Mouse (Mus musculus): ENCODE measurements around the gene Fam98b. TPM values are rescaled to one million over a fixed set of nuclear protein-coding genes. Genes with fewer than 3 reads are reported as not detected.

Fam98b gene
- 7.5 and 9.2 TPM in 2 replicates for polyA plus RNA-seq (2015; fragmentation: Nextera tagmentation; extraction: Ambion mirVana)

DNA sequence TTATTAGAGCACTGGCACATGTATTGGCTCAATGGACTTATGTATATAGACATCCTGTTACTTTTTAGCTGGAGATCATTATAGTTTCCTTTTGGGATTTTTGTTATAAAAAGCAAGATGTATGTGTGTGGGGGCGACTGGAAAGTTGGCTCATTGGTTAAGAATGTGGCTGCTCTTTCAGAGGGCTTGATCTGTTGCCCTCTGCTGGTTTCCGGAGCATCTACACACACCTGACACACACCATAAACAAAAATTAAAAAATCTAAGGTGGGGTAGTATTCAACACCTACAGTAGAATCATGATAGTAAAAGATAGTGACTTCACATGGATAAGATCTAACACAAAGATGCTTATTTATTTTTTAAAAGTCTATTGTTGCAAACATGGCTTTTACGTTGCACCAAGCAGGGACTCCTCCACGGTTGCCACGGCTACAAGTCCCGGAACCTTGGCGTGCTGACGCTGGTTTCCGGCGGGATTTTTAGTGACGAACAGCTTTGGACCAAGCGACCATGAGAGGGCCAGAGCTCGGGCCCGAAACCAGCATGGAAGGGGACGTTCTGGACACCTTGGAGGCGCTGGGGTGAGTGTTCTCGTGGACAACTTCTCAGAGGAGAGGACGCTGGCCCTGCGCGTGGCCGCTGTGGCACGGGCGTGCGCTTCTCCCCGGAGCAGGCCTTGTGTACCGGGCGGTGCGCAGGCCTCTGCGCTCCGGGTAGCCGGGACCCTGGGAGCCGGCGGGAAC lies at the start of gene Fam98b:
Fam98b (plus strand) TSS at position 485 of the 746 bp plus-strand sequence.
- Histone ChIP-seq H3K9ac (replicated peaks; ENCODE audit: low read length) (peak within 1 kb of the TSS; percentile 90), H3K4me3 (ENCODE audit: low read length) (peak within 1 kb of the TSS; percentile 96), H3K27ac (ENCODE audit: low read length) (peak within 1 kb of the TSS; percentile 90), H3K4me2 (replicated peaks; ENCODE audit: low read depth, low read length) (peak within 1 kb of the TSS; percentile 92), H3K4me1 (ENCODE audit: insufficient read depth, low read length) (peaks cover 7% of the 10 kb centered on the region; the same call in 1 of the 2 replicates), H3K36me3 (ENCODE audit: insufficient read depth, low read length) (no peaks in the 10 kb centered on the region), H3K27me3 (ENCODE audit: insufficient read depth, low read length) (no peaks in the 10 kb centered on the region), H3K9me3 (ENCODE audit: low read length) (no peaks in the 10 kb centered on the region)
- under 1% methylated on average over 33 of the region's 33 CpGs for WGBS
- peak; percentile 96 for ATAC-seq (ENCODE audit: low FRiP score, low TSS enrichment)

GRCm38 (mm10) chr2:117200869-117201338 lies 48.6 kb upstream of the Fam98b start:
- Histone ChIP-seq H3K4me1 (ENCODE audit: insufficient read depth, low read length) (peaks cover 9% of the 10 kb centered on the region; the same call in 1 of the 2 replicates), H3K27me3 (ENCODE audit: insufficient read depth, low read length) (no peaks in the 10 kb centered on the region), H3K27ac (ENCODE audit: low read length) (no peak overlapping the region), H3K9ac (replicated peaks; ENCODE audit: low read length) (no peak overlapping the region), H3K4me2 (replicated peaks; ENCODE audit: low read depth, low read length) (no peak overlapping the region), H3K4me3 (ENCODE audit: low read length) (no peak overlapping the region), H3K9me3 (ENCODE audit: low read length) (no peaks in the 10 kb centered on the region), H3K36me3 (ENCODE audit: insufficient read depth, low read length) (no peaks in the 10 kb centered on the region)
- 34% methylated on average over 9 of the region's 9 CpGs for WGBS
- peak; percentile 8; the same call in 1 of the 2 replicates for ATAC-seq (ENCODE audit: low FRiP score, low TSS enrichment)

DNA sequence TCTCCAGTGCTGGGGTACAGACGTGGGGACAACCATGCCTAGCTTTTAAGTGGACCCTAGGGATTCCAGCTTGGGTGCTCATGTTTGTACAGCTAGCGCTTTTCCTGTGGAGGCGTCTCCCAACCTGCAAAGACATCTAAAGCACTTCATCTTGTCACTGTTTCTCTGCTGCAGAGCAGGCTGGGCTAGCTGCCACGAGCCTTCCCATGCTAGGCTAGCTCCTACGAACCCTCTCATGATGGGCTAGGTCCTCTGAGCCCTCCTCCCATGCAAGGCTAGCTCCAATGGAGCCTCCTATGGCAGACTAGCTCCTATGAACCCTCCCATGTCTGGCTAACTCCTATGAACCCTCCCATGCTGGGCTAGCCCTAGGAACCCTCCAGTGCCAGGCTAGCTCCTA lies 46.2 kb upstream of the Fam98b start:
- WGBS: 61% methylated on average over 5 of the region's 5 CpGs
- Histone ChIP-seq H3K4me3 (ENCODE audit: low read length) (no peak overlapping the region), H3K27me3 (ENCODE audit: insufficient read depth, low read length) (no peaks in the 10 kb centered on the region), H3K27ac (ENCODE audit: low read length) (no peak overlapping the region), H3K9ac (replicated peaks; ENCODE audit: low read length) (no peak overlapping the region), H3K4me2 (replicated peaks; ENCODE audit: low read depth, low read length) (no peak overlapping the region), H3K36me3 (ENCODE audit: insufficient read depth, low read length) (no peaks in the 10 kb centered on the region), H3K9me3 (ENCODE audit: low read length) (no peaks in the 10 kb centered on the region), H3K4me1 (ENCODE audit: insufficient read depth, low read length) (peaks cover 9% of the 10 kb centered on the region; the same call in 1 of the 2 replicates)
- no peak for ATAC-seq (ENCODE audit: low FRiP score, low TSS enrichment)

DNA sequence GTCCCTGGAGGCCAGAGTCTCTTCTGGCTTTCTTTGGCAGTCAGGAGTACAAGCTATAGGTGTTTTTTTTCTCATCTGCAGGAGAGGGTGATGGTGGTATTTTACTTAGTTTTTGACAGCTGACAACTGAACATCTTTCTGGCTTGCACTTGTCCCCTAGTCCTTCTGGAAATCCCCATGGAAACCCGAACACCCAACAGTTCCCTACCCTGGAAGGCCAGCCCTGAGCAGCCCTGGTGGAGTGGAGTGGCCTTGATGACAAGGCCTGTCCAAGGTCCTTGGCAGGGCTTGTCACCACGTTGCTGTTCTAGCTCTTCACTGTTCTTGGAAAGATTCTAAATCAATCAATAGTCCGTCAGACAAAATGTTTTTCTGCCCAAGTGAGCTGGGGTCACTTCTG lies 45.0 kb upstream of the Fam98b start:
- H3K4me1 ChIP-seq (ENCODE audit: insufficient read depth, low read length): peaks cover 9% of the 10 kb centered on the region; the same call in 1 of the 2 replicates
- no peak overlapping the region for H3K4me2 ChIP-seq (replicated peaks; ENCODE audit: low read depth, low read length)
- no peaks in the 10 kb centered on the region for H3K36me3 ChIP-seq (ENCODE audit: insufficient read depth, low read length)
- 68% methylated on average over 3 of the region's 3 CpGs for WGBS
- H3K27ac ChIP-seq (ENCODE audit: low read length): no peak overlapping the region
- H3K9ac ChIP-seq (replicated peaks; ENCODE audit: low read length): no peak overlapping the region
- H3K4me3 ChIP-seq (ENCODE audit: low read length): no peak overlapping the region
- no peak for ATAC-seq (ENCODE audit: low FRiP score, low TSS enrichment)
- no peaks in the 10 kb centered on the region for H3K27me3 ChIP-seq (ENCODE audit: insufficient read depth, low read length)
- no peaks in the 10 kb centered on the region for H3K9me3 ChIP-seq (ENCODE audit: low read length)

DNA sequence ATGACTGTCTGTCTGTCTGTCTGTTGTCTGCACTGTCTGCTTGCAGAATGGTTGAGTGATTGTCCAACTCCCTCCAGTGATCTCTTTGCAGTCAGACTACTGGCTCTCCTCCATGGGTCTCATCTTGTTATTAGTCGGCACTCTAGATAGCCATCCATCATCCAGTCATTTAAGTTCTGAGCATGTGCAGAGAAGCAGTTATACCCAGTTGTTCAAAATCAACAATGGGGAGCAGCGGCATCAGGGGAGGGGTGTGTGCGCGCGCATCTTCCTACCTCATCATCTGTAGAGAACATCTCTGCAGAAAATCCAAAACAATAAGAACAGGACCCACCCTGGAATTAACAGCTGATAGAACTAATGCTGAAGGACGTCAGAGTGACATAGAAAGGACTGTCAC lies 44.5 kb upstream of the Fam98b start:
- Histone ChIP-seq H3K4me1 (ENCODE audit: insufficient read depth, low read length) (peaks cover 8% of the 10 kb centered on the region; the same call in 1 of the 2 replicates), H3K27ac (ENCODE audit: low read length) (no peak overlapping the region), H3K4me2 (replicated peaks; ENCODE audit: low read depth, low read length) (no peak overlapping the region), H3K27me3 (ENCODE audit: insufficient read depth, low read length) (no peaks in the 10 kb centered on the region), H3K9me3 (ENCODE audit: low read length) (no peaks in the 10 kb centered on the region), H3K9ac (replicated peaks; ENCODE audit: low read length) (no peak overlapping the region), H3K36me3 (ENCODE audit: insufficient read depth, low read length) (no peaks in the 10 kb centered on the region), H3K4me3 (ENCODE audit: low read length) (no peak overlapping the region)
- ATAC-seq (ENCODE audit: low FRiP score, low TSS enrichment): no peak
- WGBS: 84% methylated on average over 6 of the region's 6 CpGs

GRCm38 (mm10) chr2:117210416-117211085 lies 39.0 kb upstream of the Fam98b start:
- H3K36me3 ChIP-seq (ENCODE audit: insufficient read depth, low read length): no peaks in the 10 kb centered on the region
- peak overlapping the region; percentile 44; the same call in 1 of the 2 replicates for H3K9ac ChIP-seq (replicated peaks; ENCODE audit: low read length)
- no peak overlapping the region for H3K27ac ChIP-seq (ENCODE audit: low read length)
- 6% methylated on average over 6 of the region's 6 CpGs for WGBS
- peaks cover 10% of the 10 kb centered on the region for H3K4me1 ChIP-seq (ENCODE audit: insufficient read depth, low read length)
- peak; percentile 99 for ATAC-seq (ENCODE audit: low FRiP score, low TSS enrichment)
- H3K9me3 ChIP-seq (ENCODE audit: low read length): no peaks in the 10 kb centered on the region
- no peaks in the 10 kb centered on the region for H3K27me3 ChIP-seq (ENCODE audit: insufficient read depth, low read length)
- H3K4me3 ChIP-seq (ENCODE audit: low read length): peak overlapping the region; percentile 27
- peak overlapping the region; percentile 51 for H3K4me2 ChIP-seq (replicated peaks; ENCODE audit: low read depth, low read length)

DNA sequence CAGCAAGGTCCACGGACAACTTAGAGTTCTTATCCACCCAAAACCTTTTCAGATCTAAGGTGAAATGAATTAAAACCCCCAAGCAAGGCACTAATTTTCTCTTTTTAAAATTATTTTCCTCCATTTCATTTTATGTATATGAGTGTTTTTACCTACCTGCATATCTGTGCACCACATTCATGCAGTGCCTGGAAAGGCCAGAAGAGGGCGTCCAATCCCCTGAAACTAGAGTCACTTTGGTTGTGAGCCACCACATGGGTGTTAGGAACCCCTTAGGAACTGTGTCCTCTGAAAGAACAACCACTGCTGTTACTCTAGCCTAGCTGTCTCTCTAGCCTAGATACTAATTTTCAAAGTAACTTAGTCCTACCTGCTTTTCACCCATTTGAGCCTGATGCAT lies 33.4 kb upstream of the Fam98b start:
- Histone ChIP-seq H3K4me2 (replicated peaks; ENCODE audit: low read depth, low read length) (no peak overlapping the region), H3K36me3 (ENCODE audit: insufficient read depth, low read length) (no peaks in the 10 kb centered on the region), H3K9me3 (ENCODE audit: low read length) (no peaks in the 10 kb centered on the region), H3K27me3 (ENCODE audit: insufficient read depth, low read length) (no peaks in the 10 kb centered on the region), H3K9ac (replicated peaks; ENCODE audit: low read length) (no peak overlapping the region), H3K4me3 (ENCODE audit: low read length) (no peak overlapping the region), H3K27ac (ENCODE audit: low read length) (no peak overlapping the region), H3K4me1 (ENCODE audit: insufficient read depth, low read length) (peaks cover 10% of the 10 kb centered on the region; the same call in 1 of the 2 replicates)
- ATAC-seq (ENCODE audit: low FRiP score, low TSS enrichment): no peak
- 69% methylated on average over 2 of the region's 2 CpGs for WGBS

DNA sequence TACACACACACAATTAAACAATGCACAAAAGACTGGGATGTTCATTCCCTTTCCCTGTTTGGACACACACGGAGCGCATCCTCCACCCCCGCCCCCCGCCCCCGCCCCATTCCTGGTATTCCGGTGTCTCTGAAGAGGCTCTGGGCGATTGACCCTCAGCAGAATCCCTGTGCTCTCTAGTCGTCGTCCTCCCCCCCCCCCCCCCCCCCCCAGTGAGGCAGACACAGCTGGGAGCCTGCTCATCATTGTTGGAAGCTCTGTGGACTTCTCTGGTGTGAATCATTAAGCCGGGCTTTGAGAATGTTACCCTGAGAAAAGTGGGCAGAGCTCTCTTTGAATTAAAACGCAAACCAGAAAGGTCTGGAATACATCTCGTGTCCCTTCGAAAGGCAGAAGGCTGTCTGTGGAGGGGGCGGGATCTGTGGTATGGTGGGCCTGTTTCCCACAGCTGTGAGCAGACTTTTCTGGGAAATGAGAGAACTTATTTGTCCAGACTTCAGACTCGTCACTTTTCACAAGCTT lies 31.8 kb upstream of the Fam98b start:
- Histone ChIP-seq H3K27ac (ENCODE audit: low read length) (peak overlapping the region; percentile 58; the same call in 1 of the 2 replicates), H3K27me3 (ENCODE audit: insufficient read depth, low read length) (no peaks in the 10 kb centered on the region), H3K4me1 (ENCODE audit: insufficient read depth, low read length) (peaks cover 10% of the 10 kb centered on the region; the same call in 1 of the 2 replicates), H3K9ac (replicated peaks; ENCODE audit: low read length) (no peak overlapping the region; the same call in 1 of the 2 replicates), H3K4me2 (replicated peaks; ENCODE audit: low read depth, low read length) (peak overlapping the region; percentile 40), H3K36me3 (ENCODE audit: insufficient read depth, low read length) (no peaks in the 10 kb centered on the region), H3K4me3 (ENCODE audit: low read length) (no peak overlapping the region), H3K9me3 (ENCODE audit: low read length) (no peaks in the 10 kb centered on the region)
- peak; percentile 86 for ATAC-seq (ENCODE audit: low FRiP score, low TSS enrichment)
- 21% methylated on average over 15 of the region's 15 CpGs for WGBS

DNA sequence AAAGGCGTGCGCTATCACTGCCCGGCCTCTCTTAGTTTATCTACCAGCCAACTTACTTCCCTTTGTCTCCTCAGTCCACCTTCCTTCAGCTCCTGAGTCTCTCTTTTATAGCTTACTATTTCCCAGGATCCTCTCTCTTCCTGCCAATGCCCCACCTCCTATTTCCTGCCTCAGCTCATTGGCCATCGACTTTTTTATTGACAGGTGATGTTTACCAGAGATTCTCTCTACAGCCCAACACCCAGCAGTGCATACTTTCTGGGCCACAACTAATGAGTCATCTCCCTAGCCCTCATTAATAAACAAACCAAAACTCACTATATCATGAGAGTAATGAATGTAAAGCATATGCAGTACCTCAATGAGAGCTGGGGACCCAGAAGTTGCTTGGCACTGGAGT lies 30.0 kb upstream of the Fam98b start:
- ATAC-seq (ENCODE audit: low FRiP score, low TSS enrichment): no peak
- WGBS: 97% methylated on average over 4 of the region's 4 CpGs
- no peaks in the 10 kb centered on the region for H3K9me3 ChIP-seq (ENCODE audit: low read length)

More for the DNA sequence above, 30.0 kb upstream of the Fam98b start:
- Histone ChIP-seq H3K4me3 (ENCODE audit: low read length) (no peak overlapping the region), H3K9ac (replicated peaks; ENCODE audit: low read length) (no peak overlapping the region), H3K27ac (ENCODE audit: low read length) (no peak overlapping the region), H3K36me3 (ENCODE audit: insufficient read depth, low read length) (no peaks in the 10 kb centered on the region), H3K4me1 (ENCODE audit: insufficient read depth, low read length) (peaks cover 10% of the 10 kb centered on the region; the same call in 1 of the 2 replicates), H3K4me2 (replicated peaks; ENCODE audit: low read depth, low read length) (no peak overlapping the region), H3K27me3 (ENCODE audit: insufficient read depth, low read length) (no peaks in the 10 kb centered on the region)

Data from kidney, embryonic 16.5 days (tissue).